Mouse (Mus musculus) C2C12 (cell line): ENCODE results near the gene Sipa1l3.

Experiments used
- CTCF ChIP-seq: IDR thresholded peaks from one replicate; pipeline ENCODE4 v1.5.1; 2011; ENCODE audit not compliant: control insufficient read depth, insufficient read depth, insufficient read length
- MAX ChIP-seq: IDR thresholded peaks from one replicate; pipeline ENCODE4 v1.6.1; 2011; ENCODE audit warnings: mild to moderate bottlenecking, control low read depth
- MYOD1 ChIP-seq: IDR thresholded peaks from one replicate; pipeline ENCODE4 v1.6.1; 2011; ENCODE audit warnings: low read depth; ENCODE audit not compliant: control insufficient read depth, insufficient read length
- USF1 ChIP-seq: IDR thresholded peaks from one replicate; pipeline ENCODE4 v1.6.1; 2011; ENCODE audit warnings: low read depth, mild to moderate bottlenecking, control low read depth, moderate library complexity

DNA sequence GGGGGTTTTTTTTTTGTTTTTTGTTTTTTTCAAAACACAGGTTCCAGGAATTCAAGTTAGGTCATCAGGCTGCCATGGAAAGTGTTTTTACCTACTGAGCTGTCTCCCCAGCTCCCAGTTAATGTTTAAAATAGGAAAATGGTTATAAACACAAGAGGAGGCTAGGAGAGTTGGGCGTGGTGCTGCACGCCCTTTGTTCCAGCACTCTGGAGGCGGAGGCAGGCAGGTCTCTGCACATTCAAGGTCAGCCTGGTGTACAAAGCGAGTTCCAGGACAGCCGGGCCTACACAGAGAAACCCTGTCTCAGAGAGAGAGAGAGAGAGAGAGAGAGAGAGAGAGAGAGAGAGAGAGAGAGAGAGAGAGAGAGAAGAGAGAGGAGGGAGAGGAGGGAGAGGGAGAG, 22.7 kb upstream of the Sipa1l3 start:
- TF ChIP-seq CTCF: no peak
- no peak for TF ChIP-seq MYOD1
- TF ChIP-seq USF1: no peak
- no peak for TF ChIP-seq MAX
